Comparison of ENCODE assay signal across 8 mouse cellular contexts in genomic region chr5:123748339-123749064, GRCm38 (mm10). TPM values are rescaled to one million over a fixed set of nuclear protein-coding genes. Genes with fewer than 3 reads are reported as not detected.
DNase-seq lines count a peak whose midpoint lies in the region; ATAC-seq lines count a peak whose summit lies in the region.

No protein-coding gene starts in this region.

- WGBS in embryonic facial prominence, embryonic 13.5 days: under 1% methylated on average over 18 of the region's 18 CpGs
- WGBS in limb, embryonic 13.5 days: under 1% methylated on average over 18 of the region's 18 CpGs

- peak overlapping the region; percentile 85 for H3K4me2 ChIP-seq in embryonic facial prominence, embryonic 13.5 days
- peak overlapping the region; percentile 85 for H3K4me2 ChIP-seq in limb, embryonic 13.5 days (replicated peaks)

- H3K27ac ChIP-seq in embryonic facial prominence, embryonic 13.5 days: peak overlapping the region; percentile 98
- peak overlapping the region; percentile 99 for H3K27ac ChIP-seq in limb, embryonic 13.5 days

- H3K4me3 ChIP-seq in erythroblast, embryonic 14.5 days (replicated peaks): peak overlapping the region; percentile 68
- H3K4me3 ChIP-seq in embryonic facial prominence, embryonic 13.5 days: peak overlapping the region; percentile 75
- H3K4me3 ChIP-seq in limb, embryonic 13.5 days: peak overlapping the region; percentile 80

- peaks cover 52% of the 10 kb centered on the region for H3K4me1 ChIP-seq in erythroblast, embryonic 14.5 days (ENCODE audit: control insufficient read depth)
- peaks cover 23% of the 10 kb centered on the region for H3K4me1 ChIP-seq in embryonic facial prominence, embryonic 13.5 days
- H3K4me1 ChIP-seq in limb, embryonic 13.5 days: peaks cover 36% of the 10 kb centered on the region

- no peaks in the 10 kb centered on the region for H3K9me3 ChIP-seq in erythroblast, embryonic 14.5 days (ENCODE audit: control insufficient read depth, low read length)
- H3K9me3 ChIP-seq in embryonic facial prominence, embryonic 13.5 days: no peaks in the 10 kb centered on the region
- no peaks in the 10 kb centered on the region for H3K9me3 ChIP-seq in limb, embryonic 13.5 days

- H3K9ac ChIP-seq in embryonic facial prominence, embryonic 13.5 days: peak overlapping the region; percentile 90
- peak overlapping the region; percentile 91 for H3K9ac ChIP-seq in limb, embryonic 13.5 days

- H3K36me3 ChIP-seq in erythroblast, embryonic 14.5 days (ENCODE audit: control insufficient read depth): peaks cover 69% of the 10 kb centered on the region
- peaks cover 25% of the 10 kb centered on the region for H3K36me3 ChIP-seq in embryonic facial prominence, embryonic 13.5 days
- peaks cover 16% of the 10 kb centered on the region for H3K36me3 ChIP-seq in limb, embryonic 13.5 days
- peaks cover 7% of the 10 kb centered on the region for H3K36me3 ChIP-seq in splenic B cell, adult 2 months (ENCODE audit: control insufficient read depth, insufficient read depth, low read length, poor library complexity, severe bottlenecking)

- no peak for ATAC-seq in erythroblast, adult 5-6 weeks (replicated peaks; ENCODE audit: low FRiP score, poor library complexity, severe bottlenecking)
- ATAC-seq in embryonic facial prominence, embryonic 13.5 days (ENCODE audit: insufficient number of reproducible peaks, insufficient read depth, low FRiP score, low TSS enrichment, low read depth): no peak
- no peak for ATAC-seq in limb, embryonic 13.5 days (ENCODE audit: low FRiP score, low read depth)
- no peak for ATAC-seq in cerebellum, adult (ENCODE audit: insufficient number of reproducible peaks, low FRiP score, low TSS enrichment)

- peak; percentile 24 for DNase-seq in 3T3-L1 (ENCODE audit: low read depth, low spot score)
- DNase-seq in splenic B cell, adult 2 months (ENCODE audit: low read depth, low spot score): peak; percentile 6
- DNase-seq in cerebellum, postnatal 25 days: no peak

- no peaks in the 10 kb centered on the region for H3K27me3 ChIP-seq in erythroblast, embryonic 14.5 days (ENCODE audit: control insufficient read depth)
- H3K27me3 ChIP-seq in embryonic facial prominence, embryonic 13.5 days: no peaks in the 10 kb centered on the region
- no peaks in the 10 kb centered on the region for H3K27me3 ChIP-seq in limb, embryonic 13.5 days
- H3K27me3 ChIP-seq in splenic B cell, adult 2 months (ENCODE audit: control insufficient read depth, insufficient read depth, low read length, poor library complexity, severe bottlenecking): no peaks in the 10 kb centered on the region

RNA-seq across cellular contexts. Expression of gene Rsrc2, which starts 0.7 kb away (rescaled TPM):
- polyA plus RNA-seq in erythroblast, embryonic 14.5 days (2012): 1.4 and 1.7 TPM in 2 replicates
- total RNA-seq in erythroblast, adult 5-6 weeks (2015; ENCODE audit: low replicate concordance): 85.5 and 93.4 TPM in 2 replicates
- 185 and 223 TPM in 2 replicates for total RNA-seq in erythroblast, adult 5-6 weeks (2017; ENCODE audit: low replicate concordance)
- polyA plus RNA-seq in embryonic facial prominence, embryonic 13.5 days (2015; fragmentation: Nextera tagmentation; extraction: Ambion mirVana): 168 and 177 TPM in 2 replicates
- 149 and 160 TPM in 2 replicates for polyA plus RNA-seq in limb, embryonic 13.5 days (2015; fragmentation: Nextera tagmentation; extraction: Ambion mirVana)

RNA-seq across cellular contexts. Expression of gene Kntc1, which starts 1.0 kb away (rescaled TPM):
- polyA plus RNA-seq in erythroblast, embryonic 14.5 days (2012): 0.95 and 1.2 TPM in 2 replicates
- 25.0 and 37.6 TPM in 2 replicates for total RNA-seq in erythroblast, adult 5-6 weeks (2015; ENCODE audit: low replicate concordance)
- total RNA-seq in erythroblast, adult 5-6 weeks (2017; ENCODE audit: low replicate concordance): 24.5 and 59.5 TPM in 2 replicates
- polyA plus RNA-seq in embryonic facial prominence, embryonic 13.5 days (2015; fragmentation: Nextera tagmentation; extraction: Ambion mirVana): 32.3 and 36.6 TPM in 2 replicates
- polyA plus RNA-seq in limb, embryonic 13.5 days (2015; fragmentation: Nextera tagmentation; extraction: Ambion mirVana): 32.0 and 34.4 TPM in 2 replicates

RNA-seq across cellular contexts. Expression of gene Zcchc8, which starts 27.6 kb away (rescaled TPM):
- 4.5 and 5.7 TPM in 2 replicates for polyA plus RNA-seq in erythroblast, embryonic 14.5 days (2012)
- total RNA-seq in erythroblast, adult 5-6 weeks (2015; ENCODE audit: low replicate concordance): 6.7 and 10.8 TPM in 2 replicates
- 16.1 and 38.2 TPM in 2 replicates for total RNA-seq in erythroblast, adult 5-6 weeks (2017; ENCODE audit: low replicate concordance)
- 94.1 and 96.2 TPM in 2 replicates for polyA plus RNA-seq in embryonic facial prominence, embryonic 13.5 days (2015; fragmentation: Nextera tagmentation; extraction: Ambion mirVana)
- 89.6 and 93.4 TPM in 2 replicates for polyA plus RNA-seq in limb, embryonic 13.5 days (2015; fragmentation: Nextera tagmentation; extraction: Ambion mirVana)

Comparison
In these comparisons a context has a peak if more than half of its experiments do, and no peak if none do; other contexts are left out.
1. DNase-seq: peak in 3T3-L1 (single experiment) and splenic B cell, adult 2 months (single experiment); none in cerebellum, postnatal 25 days (0 of 2).
2. RNA of gene Rsrc2, which starts 0.7 kb away (polyA plus RNA-seq): 168 to 177 TPM in embryonic facial prominence, embryonic 13.5 days and 149 to 160 TPM in limb, embryonic 13.5 days; 1.4 to 1.7 TPM in erythroblast, embryonic 14.5 days; every median in the first group is over 10 times any median in the second.
3. RNA of gene Kntc1, which starts 1.0 kb away (polyA plus RNA-seq): 32.0 to 34.4 TPM in limb, embryonic 13.5 days and 32.3 to 36.6 TPM in embryonic facial prominence, embryonic 13.5 days; 0.95 to 1.2 TPM in erythroblast, embryonic 14.5 days; every median in the first group is over 10 times any median in the second.
4. RNA of gene Zcchc8, which starts 27.6 kb away (polyA plus RNA-seq): 94.1 to 96.2 TPM in embryonic facial prominence, embryonic 13.5 days and 89.6 to 93.4 TPM in limb, embryonic 13.5 days; 4.5 to 5.7 TPM in erythroblast, embryonic 14.5 days; every median in the first group is over 10 times any median in the second.
5. Peak in every context shown above with its lines, with median percentiles within 50 percentile points of each other: H3K4me3 ChIP-seq.